Mouse (Mus musculus) bone marrow macrophage, adult 2 months (primary cell): ENCODE data around the gene Hs1bp3.

ENCODE experiments used
- CTCF ChIP-seq: IDR thresholded peaks from 2 replicates; pipeline ENCODE4 v1.5.1; 2012; ENCODE audit warnings: low read depth, mild to moderate bottlenecking, low read length, moderate library complexity
- POLR2A ChIP-seq: IDR thresholded peaks from 2 replicates; pipeline ENCODE4 v1.6.1; 2012; ENCODE audit warnings: mild to moderate bottlenecking, low read depth, low read length, borderline replicate concordance

DNA sequence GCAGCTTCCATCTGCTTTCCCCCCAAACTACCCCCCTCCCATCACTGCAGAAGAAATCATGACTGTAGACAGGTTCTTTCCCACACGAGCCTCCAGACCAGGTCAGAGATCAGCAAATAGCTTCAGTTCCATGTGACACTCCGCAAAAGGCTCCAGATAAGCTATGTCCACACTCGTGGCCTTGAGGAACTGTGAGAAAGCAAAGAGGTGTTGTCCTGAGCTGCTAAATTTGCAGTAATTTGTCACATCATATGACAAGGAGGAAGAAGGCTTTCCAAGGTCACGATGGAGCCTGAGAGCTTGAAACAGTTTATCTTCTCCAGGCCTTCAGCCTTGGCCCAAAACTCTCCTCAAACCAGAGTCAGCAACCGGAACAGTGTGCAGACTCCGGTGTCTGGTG lies 70.6 kb downstream of the Hs1bp3 start:
- no peak for TF ChIP-seq CTCF
- TF ChIP-seq POLR2A = no peak
